Mouse (Mus musculus) liver, embryonic 12.5 days (tissue): ENCODE data around the gene Mgll. TPM values are rescaled to one million over a fixed set of nuclear protein-coding genes. Genes with fewer than 3 reads are reported as not detected.

Experiments
- ATAC-seq: fragments of 200-750 bp; cut with Nextera tagmentation; 2 replicates; pipeline ENCODE4 v1.8.0; 2017; ENCODE audit warnings: moderate number of reproducible peaks, mild to moderate bottlenecking, moderate library complexity
- H3K27ac ChIP-seq: fragments of 300-500 bp; sonication (generic); 2 replicates; pipeline ENCODE4 v1.5.1; 2016; ENCODE audit warnings: mild to moderate bottlenecking
- H3K27me3 ChIP-seq: fragments of 300-500 bp; sonication (generic); replicated peaks from 2 replicates; pipeline ENCODE4 v1.6.1; 2016; ENCODE audit warnings: mild to moderate bottlenecking, moderate library complexity
- H3K36me3 ChIP-seq: fragments of 300-500 bp; sonication (generic); 2 replicates; pipeline ENCODE4 v1.6.1; 2016; ENCODE audit warnings: mild to moderate bottlenecking, moderate library complexity
- H3K4me1 ChIP-seq: fragments of 300-500 bp; sonication (generic); 2 replicates; pipeline ENCODE4 v1.6.1; 2016
- H3K4me2 ChIP-seq: fragments of 300-500 bp; sonication (generic); 2 replicates; pipeline ENCODE4 v1.6.1; 2016; ENCODE audit warnings: mild to moderate bottlenecking, moderate library complexity
- H3K4me3 ChIP-seq: fragments of 300-500 bp; sonication (generic); 2 replicates; pipeline ENCODE4 v1.5.1; 2016; ENCODE audit warnings: mild to moderate bottlenecking, moderate library complexity
- H3K9ac ChIP-seq: fragments of 300-500 bp; sonication (generic); 2 replicates; pipeline ENCODE4 v1.6.1; 2016; ENCODE audit warnings: mild to moderate bottlenecking, moderate library complexity
- H3K9me3 ChIP-seq: fragments of 300-500 bp; sonication (generic); replicated peaks from 2 replicates; pipeline ENCODE4 v1.6.1; 2016; ENCODE audit warnings: mild to moderate bottlenecking, moderate library complexity
- WGBS: fragments of 180-500 bp; shearing (Covaris S2); methylation state at CpG from one replicate; pipeline ENCODE4 v1.1.7; 2016; ENCODE audit not compliant: insufficient replicate concordance; 5-methylcytosine and 5-hydroxymethylcytosine counted together
- polyA plus RNA-seq: library from polyadenylated mRNA; unstranded; fragments of >200 nt; fragmentation: Nextera tagmentation; extraction: Ambion mirVana; gene quantifications from 2 replicates; pipeline ENCODE4 v1.2.1, GENCODE M21; 2016

Gene Mgll
- polyA plus RNA-seq, 1 experiment from 2014 or later: 46.4 TPM

GRCm38 (mm10) chr6:88838613-88839012, 114.4 kb downstream of the Mgll start:
- Histone ChIP-seq H3K4me3 (no peak overlapping the region), H3K4me2 (no peak overlapping the region), H3K9me3 (no peaks in the 10 kb centered on the region), H3K27ac (no peak overlapping the region), H3K4me1 (peaks cover 71% of the 10 kb centered on the region), H3K9ac (no peak overlapping the region), H3K27me3 (no peaks in the 10 kb centered on the region), H3K36me3 (peaks cover 49% of the 10 kb centered on the region)
- 83% methylated on average over 10 of the region's 10 CpGs for WGBS
- ATAC-seq: no peak

DNA sequence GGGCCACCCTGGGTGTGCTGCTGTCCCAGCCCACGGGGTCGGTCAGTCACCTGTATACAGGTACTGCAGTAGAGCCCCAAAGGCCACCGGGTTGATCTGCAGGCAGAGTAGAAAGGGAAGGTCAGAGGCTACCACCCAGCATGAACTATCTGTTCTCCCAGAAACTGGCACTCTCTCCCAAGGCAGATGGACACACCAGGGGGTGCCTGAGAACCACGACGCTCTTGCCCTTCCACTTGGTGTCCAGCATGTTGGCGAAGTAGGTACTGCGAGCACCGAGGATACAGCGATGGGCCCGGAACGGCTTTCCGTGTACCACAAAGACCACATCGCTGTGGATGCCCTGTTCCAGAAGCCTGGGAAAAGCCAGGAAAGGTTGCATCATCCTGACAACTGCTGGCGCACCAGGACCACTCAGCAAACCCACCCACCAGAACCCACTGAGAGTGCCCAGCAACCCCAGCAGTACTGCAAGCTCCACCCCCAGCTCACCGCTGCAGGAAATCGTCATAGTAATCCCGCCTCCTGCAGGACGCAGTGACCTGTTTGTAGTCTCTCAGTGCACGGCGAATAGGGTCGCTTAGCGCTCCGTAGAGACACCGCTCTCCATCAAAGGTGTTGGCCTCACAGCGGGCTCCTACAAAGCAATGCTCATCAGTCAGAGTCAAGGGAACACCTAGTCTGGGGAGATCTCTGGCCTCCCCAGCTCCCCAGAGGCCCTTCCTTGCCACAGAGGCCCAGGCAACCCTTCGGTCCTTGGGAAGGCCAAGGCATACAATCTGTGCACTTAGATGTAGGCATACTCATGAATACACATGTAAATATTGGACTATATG, 115.1 kb downstream of the Mgll start:
- H3K27ac ChIP-seq: peak overlapping the region; percentile 92; the same call in 1 of the 2 replicates
- H3K4me2 ChIP-seq: peak overlapping the region; percentile 99
- peak overlapping the region; percentile 79; the same call in 1 of the 2 replicates for H3K4me3 ChIP-seq
- 85% methylated on average over 26 of the region's 26 CpGs for WGBS
- H3K27me3 ChIP-seq: no peaks in the 10 kb centered on the region; the same call in 1 of the 2 replicates
- peaks cover 63% of the 10 kb centered on the region for H3K4me1 ChIP-seq
- H3K9ac ChIP-seq: no peak overlapping the region
- H3K9me3 ChIP-seq: no peaks in the 10 kb centered on the region
- peaks cover 49% of the 10 kb centered on the region for H3K36me3 ChIP-seq
- ATAC-seq: no peak

DNA sequence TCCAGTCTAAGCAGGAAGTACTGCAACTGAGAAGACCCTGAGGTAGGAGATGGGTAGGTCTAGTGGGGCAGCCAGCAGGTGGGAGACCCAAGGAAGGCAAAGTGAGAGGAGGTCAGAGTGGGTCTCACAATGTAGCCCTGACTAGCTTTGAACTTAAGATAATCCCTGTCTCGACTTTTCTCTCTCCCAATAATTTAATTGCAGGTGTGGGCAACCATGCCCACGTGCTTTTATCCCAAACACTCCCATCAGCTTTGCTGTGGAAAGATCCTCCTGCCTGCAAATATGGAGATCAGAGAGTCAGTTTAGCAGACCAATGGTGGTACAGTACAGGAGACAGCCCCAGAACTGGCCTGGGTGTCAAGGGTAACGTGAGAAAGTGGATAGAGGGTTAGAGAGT, 116.0 kb downstream of the Mgll start:
- Histone ChIP-seq H3K9me3 (no peaks in the 10 kb centered on the region), H3K9ac (peak overlapping the region; percentile 87), H3K4me1 (peaks cover 55% of the 10 kb centered on the region), H3K27ac (peak overlapping the region; percentile 92), H3K36me3 (peaks cover 49% of the 10 kb centered on the region), H3K27me3 (no peaks in the 10 kb centered on the region; the same call in 1 of the 2 replicates), H3K4me2 (peak overlapping the region; percentile 99), H3K4me3 (peak overlapping the region; percentile 79)
- no peak for ATAC-seq
- 66% methylated on average over 3 of the region's 3 CpGs for WGBS

GRCm38 (mm10) chr6:88840791-88841513, 116.7 kb downstream of the Mgll start:
- no peak for ATAC-seq
- Histone ChIP-seq H3K4me1 (peaks cover 47% of the 10 kb centered on the region), H3K36me3 (peaks cover 43% of the 10 kb centered on the region), H3K9ac (peak overlapping the region; percentile 87), H3K9me3 (no peaks in the 10 kb centered on the region), H3K4me2 (peak overlapping the region; percentile 99), H3K4me3 (peak overlapping the region; percentile 79), H3K27ac (peak overlapping the region; percentile 92), H3K27me3 (peaks cover 6% of the 10 kb centered on the region; the same call in 1 of the 2 replicates)
- WGBS: 44% methylated on average over 9 of the region's 9 CpGs

DNA sequence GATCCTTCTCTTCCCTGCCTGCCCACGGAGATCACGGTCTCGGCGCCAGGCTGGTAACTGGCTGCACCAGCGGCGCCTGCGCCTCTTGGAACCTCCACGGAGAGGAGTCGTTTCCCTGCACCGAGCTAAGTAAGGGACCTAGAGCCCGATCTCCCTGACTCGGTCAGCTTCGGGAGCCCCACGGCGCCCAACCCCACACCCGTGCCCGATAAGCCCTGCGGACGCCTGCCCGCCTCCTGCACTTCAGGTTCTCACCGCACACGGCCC, 117.2 kb downstream of the Mgll start:
- ATAC-seq: peak; percentile 34
- no peaks in the 10 kb centered on the region for H3K9me3 ChIP-seq
- under 1% methylated on average over 22 of the region's 22 CpGs for WGBS

DNA sequence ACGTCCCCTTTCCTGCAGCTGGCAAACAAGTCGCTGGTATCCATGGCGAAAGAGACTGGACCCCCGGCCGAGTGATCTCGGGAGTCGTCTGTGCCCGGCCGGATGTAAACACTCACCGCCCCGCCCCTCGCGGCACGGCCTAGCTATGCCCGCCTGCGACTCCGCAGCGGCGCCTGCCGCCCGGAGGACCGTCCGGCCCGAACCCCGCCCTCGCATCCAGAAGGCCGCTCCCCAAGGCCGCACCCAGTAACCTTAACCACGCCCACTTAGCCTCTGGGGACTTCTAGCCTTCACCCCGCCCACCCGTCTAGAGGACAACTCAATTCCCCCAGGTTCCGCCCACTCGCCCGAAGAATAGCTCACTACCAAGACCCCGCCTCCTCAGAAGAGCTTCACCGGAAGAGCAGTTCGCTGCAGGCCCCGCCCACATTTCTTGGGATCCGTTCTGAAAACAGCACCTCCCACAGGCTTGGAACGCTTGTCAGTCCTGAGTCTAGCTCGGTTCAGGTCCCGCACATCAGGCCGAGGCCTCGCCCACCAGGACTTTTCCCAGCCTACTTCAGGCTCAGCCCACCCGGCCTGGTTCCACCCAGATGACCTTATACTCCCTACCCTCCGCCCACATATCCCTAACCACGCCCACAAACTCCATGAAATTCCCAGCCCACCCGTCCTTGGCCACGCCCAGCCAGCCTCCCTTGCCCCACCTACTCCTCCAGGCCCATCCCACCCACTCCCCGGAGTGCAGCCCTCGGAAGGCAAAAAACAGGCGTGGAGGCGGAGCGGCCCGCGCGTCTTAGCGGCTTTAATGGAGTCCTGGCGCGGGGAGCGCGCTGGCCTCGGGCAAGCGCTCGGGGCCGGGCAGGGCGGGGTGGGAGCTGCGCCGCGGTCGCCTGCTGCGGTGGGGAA, 117.8 kb downstream of the Mgll start, which contains the start of gene Abtb1:
TSS of gene Abtb1 (minus strand) at position 204 of the 909 bp plus-strand sequence.
- WGBS: under 1% methylated on average over 72 of the region's 72 CpGs
- H3K4me2 ChIP-seq: peak within 1 kb of the TSS; percentile 99
- peaks cover 37% of the 10 kb centered on the region for H3K4me1 ChIP-seq
- peak within 1 kb of the TSS; percentile 79 for H3K4me3 ChIP-seq
- peak within 1 kb of the TSS; percentile 87 for H3K9ac ChIP-seq
- ATAC-seq: peak; percentile 90
- no peaks in the 10 kb centered on the region for H3K9me3 ChIP-seq
- peaks cover 33% of the 10 kb centered on the region for H3K36me3 ChIP-seq
- H3K27ac ChIP-seq: peak within 1 kb of the TSS; percentile 92
- H3K27me3 ChIP-seq: peaks cover 17% of the 10 kb centered on the region; the same call in 1 of the 2 replicates

More for the DNA sequence above, 117.2 kb downstream of the Mgll start:
- Histone ChIP-seq H3K4me1 (peaks cover 42% of the 10 kb centered on the region), H3K9ac (peak overlapping the region; percentile 87), H3K36me3 (peaks cover 38% of the 10 kb centered on the region), H3K27ac (peak overlapping the region; percentile 92), H3K4me2 (peak overlapping the region; percentile 99), H3K27me3 (peaks cover 11% of the 10 kb centered on the region; the same call in 1 of the 2 replicates), H3K4me3 (peak overlapping the region; percentile 79)

- ATAC-seq: no peak
- peaks cover 33% of the 10 kb centered on the region for H3K4me1 ChIP-seq
- H3K9ac ChIP-seq: peak overlapping the region; percentile 87
- WGBS: 3% methylated on average over 32 of the region's 32 CpGs
- H3K27me3 ChIP-seq: peaks cover 18% of the 10 kb centered on the region; the same call in 1 of the 2 replicates
- peak overlapping the region; percentile 79 for H3K4me3 ChIP-seq
- H3K27ac ChIP-seq: peak overlapping the region; percentile 92
- peaks cover 25% of the 10 kb centered on the region for H3K36me3 ChIP-seq
- H3K9me3 ChIP-seq: no peaks in the 10 kb centered on the region
- peak overlapping the region; percentile 99 for H3K4me2 ChIP-seq
Observed at GRCm38 (mm10) chr6:88842731-88843151, 118.5 kb downstream of the Mgll start.

- H3K27me3 ChIP-seq: peaks cover 18% of the 10 kb centered on the region; the same call in 1 of the 2 replicates
- peak overlapping the region; percentile 99 for H3K4me2 ChIP-seq
- peak overlapping the region; percentile 87; the same call in 1 of the 2 replicates for H3K9ac ChIP-seq
- peak overlapping the region; percentile 79 for H3K4me3 ChIP-seq
- H3K4me1 ChIP-seq: peaks cover 33% of the 10 kb centered on the region
- WGBS: 78% methylated on average over 7 of the region's 7 CpGs
- peak overlapping the region; percentile 92; the same call in 1 of the 2 replicates for H3K27ac ChIP-seq
- H3K36me3 ChIP-seq: peaks cover 20% of the 10 kb centered on the region
- no peaks in the 10 kb centered on the region for H3K9me3 ChIP-seq
- no peak for ATAC-seq
Observed at GRCm38 (mm10) chr6:88843241-88843640, 119.0 kb downstream of the Mgll start.

- Histone ChIP-seq H3K27me3 (peaks cover 23% of the 10 kb centered on the region; the same call in 1 of the 2 replicates), H3K4me2 (peak overlapping the region; percentile 99; the same call in 1 of the 2 replicates), H3K4me3 (no peak overlapping the region), H3K36me3 (peaks cover 12% of the 10 kb centered on the region), H3K9ac (no peak overlapping the region), H3K27ac (no peak overlapping the region), H3K9me3 (no peaks in the 10 kb centered on the region), H3K4me1 (peaks cover 33% of the 10 kb centered on the region)
- no peak for ATAC-seq
- WGBS: 71% methylated on average over 9 of the region's 9 CpGs
Observed at GRCm38 (mm10) chr6:88843781-88844725, 119.8 kb downstream of the Mgll start.

DNA sequence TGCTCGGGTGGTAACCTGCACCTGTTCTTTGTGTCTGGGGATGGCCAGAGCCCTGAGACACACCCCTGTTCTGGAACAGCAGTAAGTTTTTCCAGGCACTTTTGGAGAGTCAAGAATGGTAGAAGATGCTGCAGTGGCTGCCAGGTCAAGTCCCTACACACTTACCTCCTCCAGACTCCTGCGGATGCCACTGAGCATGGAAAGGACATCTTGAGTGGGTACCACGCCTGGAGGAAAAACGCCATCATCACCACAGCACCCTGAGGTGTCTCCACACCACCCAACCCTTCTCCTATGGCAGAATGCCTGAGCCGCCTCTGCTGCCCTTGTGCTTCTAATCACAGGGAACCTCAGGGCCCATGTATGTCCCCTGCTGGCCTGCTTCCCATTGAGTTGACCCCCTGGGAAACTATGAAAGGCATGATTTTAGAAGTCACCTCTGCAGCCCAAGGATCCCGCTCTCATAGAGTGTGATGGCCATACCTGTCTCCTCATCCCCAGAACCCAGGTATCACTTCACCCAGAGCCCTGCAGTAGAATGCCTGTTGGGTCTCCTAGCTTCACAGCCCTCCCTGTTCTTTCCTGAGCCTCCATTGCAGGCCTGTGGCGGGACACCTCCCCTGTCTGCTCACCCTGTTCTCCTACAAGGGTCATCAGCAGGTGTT, 120.8 kb downstream of the Mgll start:
- no peak overlapping the region for H3K4me3 ChIP-seq
- peaks cover 23% of the 10 kb centered on the region; the same call in 1 of the 2 replicates for H3K27me3 ChIP-seq
- H3K27ac ChIP-seq: no peak overlapping the region
- no peaks in the 10 kb centered on the region for H3K9me3 ChIP-seq
- no peak overlapping the region for H3K4me2 ChIP-seq
- peaks cover 24% of the 10 kb centered on the region for H3K4me1 ChIP-seq
- peaks cover 3% of the 10 kb centered on the region; the same call in 1 of the 2 replicates for H3K36me3 ChIP-seq
- H3K9ac ChIP-seq: no peak overlapping the region
- ATAC-seq: no peak
- 76% methylated on average over 7 of the region's 7 CpGs for WGBS
